Comparison of ENCODE assay signal across 27 mouse cellular contexts in genomic region chr15:83877155-83877866, GRCm38 (mm10).
"Had no signal": no experiment of that assay in that cellular context is flagged by ENCODE, and none has a peak within 500 bp of the region (broad histone marks: within the 10 kb centered on the region; RNA-seq: fewer than 3 reads in every experiment).

No protein-coding gene starts in this region.

- ATAC-seq: liver, embryonic 12.5 days; midbrain, embryonic 13.5 days; midbrain, embryonic 16.5 days had no signal

- H3K27ac ChIP-seq: kidney, embryonic 15.5 days; left cerebral cortex, adult 2 months; limb, embryonic 10.5 days; limb, embryonic 13.5 days; liver, embryonic 12.5 days; liver, embryonic 15.5 days; lung, embryonic 15.5 days; midbrain, embryonic 10.5 days; midbrain, embryonic 13.5 days; neural tube, embryonic 13.5 days; stomach, postnatal 0 days had no signal

- H3K4me1 ChIP-seq: kidney, embryonic 15.5 days; limb, embryonic 10.5 days; limb, embryonic 13.5 days; liver, embryonic 12.5 days; liver, embryonic 15.5 days; lung, embryonic 15.5 days; megakaryocyte, embryonic 14.5 days had no signal

- H3K36me3 ChIP-seq: kidney, embryonic 15.5 days; limb, embryonic 10.5 days; limb, embryonic 13.5 days; liver, embryonic 12.5 days; liver, embryonic 15.5 days; lung, embryonic 15.5 days; midbrain, embryonic 10.5 days; midbrain, embryonic 13.5 days; neural tube, embryonic 13.5 days had no signal

- H3K9ac ChIP-seq: kidney, embryonic 15.5 days; limb, embryonic 13.5 days; liver, embryonic 12.5 days; liver, embryonic 15.5 days; lung, embryonic 15.5 days; midbrain, embryonic 13.5 days; neural tube, embryonic 13.5 days had no signal

- H3K4me3 ChIP-seq: kidney, embryonic 15.5 days; left cerebral cortex, adult 2 months; limb, embryonic 10.5 days; limb, embryonic 13.5 days; liver, embryonic 12.5 days; liver, embryonic 15.5 days; lung, embryonic 15.5 days; megakaryocyte, embryonic 14.5 days; midbrain, embryonic 10.5 days; midbrain, embryonic 13.5 days; myocyte; neural tube, embryonic 13.5 days had no signal

- H3K4me2 ChIP-seq: kidney, embryonic 15.5 days; limb, embryonic 13.5 days; liver, embryonic 12.5 days; liver, embryonic 15.5 days; lung, embryonic 15.5 days; midbrain, embryonic 13.5 days; neural tube, embryonic 13.5 days had no signal

- H3K27me3 ChIP-seq: kidney, embryonic 15.5 days; liver, embryonic 12.5 days; liver, embryonic 15.5 days; lung, embryonic 15.5 days; midbrain, embryonic 13.5 days; neural tube, embryonic 13.5 days had no signal

- DNase-seq: kidney, postnatal 10 days; kidney, postnatal 36 days; layer of hippocampus, postnatal 36 days; liver; lung, adult 18-20 months; lung, postnatal 10 days; lung, postnatal 36 days; right cerebral cortex, adult 18-20 months; right cerebral cortex, postnatal 14 days; right cerebral cortex, postnatal 4 days; thymus, adult 2 months; thymus, postnatal 14 days; thymus, postnatal 4 days had no signal

- H3K9me3 ChIP-seq: kidney, embryonic 15.5 days; limb, embryonic 10.5 days; limb, embryonic 13.5 days; liver, embryonic 12.5 days; liver, embryonic 15.5 days; lung, embryonic 15.5 days; megakaryocyte, embryonic 14.5 days; midbrain, embryonic 10.5 days; midbrain, embryonic 13.5 days had no signal
